Mouse (Mus musculus): ENCODE measurements around the gene Cort.

GRCm38 (mm10) chr4:149166957-149167611 lies 40.5 kb upstream of the Cort start:
- TF ChIP-seq EP300 (IDR thresholded peaks at IDR 0.05; ENCODE audit: insufficient read depth, low read depth, low read length) (no peak), POLR2A (IDR thresholded peaks at IDR 0.05; ENCODE audit: insufficient read depth, low read depth, low read length) (peak; percentile 19; the same call in 1 of the 2 replicates)

Measured in heart, adult 2 months (tissue).